Mouse (Mus musculus): Measurements from ENCODE around the gene Cdc25a. TPM values are rescaled to one million over a fixed set of nuclear protein-coding genes. Genes with fewer than 3 reads are reported as not detected.
A peak's percentile ranks its signal among the peaks of the same experiment; 100 is the strongest.

The Cdc25a gene
- 1 to 10 TPM; 4.3 to 5.0 TPM for total RNA-seq (2021)
- long read RNA-seq, experiment 1, transcript Cdc25a-201 (15 exons, 3,632 nt) = major isoform, 9 of 11 reads
- long read RNA-seq, experiment 1, partial matches to known transcripts = 0 of 11 reads
- long read RNA-seq, experiment 1, other reads (novel, unspliced or antisense) = 2 of 11 reads
- long read RNA-seq, experiment 2, transcript Cdc25a-201 (15 exons, 3,632 nt) = major isoform, 6 of 9 reads
- long read RNA-seq, experiment 2, partial matches to known transcripts = 0 of 9 reads
- long read RNA-seq, experiment 2, other reads (novel, unspliced or antisense) = 3 of 9 reads

GRCm38 (mm10) chr9:109874797-109875691, at the start of gene Cdc25a:
TSS of gene Cdc25a (plus strand) at chr9:109875579.
- peak; percentile 63 for TF ChIP-seq CTCF (IDR thresholded peaks at IDR 0.05)
- peak within 1 kb of the TSS; percentile 87 for H3K27ac ChIP-seq
- H3K4me3 ChIP-seq = peak within 1 kb of the TSS; percentile 86
- intact Hi-C loops (cut with DNase I) = no loop called here
- peak; percentile 98 for DNase-seq

DNA sequence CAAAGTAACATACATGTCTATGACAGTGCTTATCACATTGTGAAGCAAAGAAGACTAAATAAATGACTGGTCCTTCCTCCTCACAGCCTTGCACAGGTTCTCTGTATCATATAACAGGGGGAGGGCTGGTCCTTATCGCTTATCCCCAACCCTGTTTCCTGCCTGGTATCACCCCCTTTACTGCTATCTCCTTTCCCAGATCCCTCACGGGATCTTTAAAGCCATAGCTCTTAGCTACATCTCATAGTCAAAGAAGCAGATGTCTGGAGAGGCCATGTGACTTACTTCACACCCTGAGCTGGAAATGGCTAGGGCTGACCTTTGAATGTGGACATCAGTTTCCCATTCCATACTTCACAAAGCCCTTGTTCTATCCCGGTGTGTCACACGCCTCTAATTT, 49.6 kb upstream of the Cdc25a start:
- DNase-seq = no peak
- H3K4me3 ChIP-seq = no peak overlapping the region
- H3K27ac ChIP-seq = no peak overlapping the region
- intact Hi-C loops (cut with DNase I) = no loop called here
- TF ChIP-seq CTCF (IDR thresholded peaks at IDR 0.05) = no peak

DNA sequence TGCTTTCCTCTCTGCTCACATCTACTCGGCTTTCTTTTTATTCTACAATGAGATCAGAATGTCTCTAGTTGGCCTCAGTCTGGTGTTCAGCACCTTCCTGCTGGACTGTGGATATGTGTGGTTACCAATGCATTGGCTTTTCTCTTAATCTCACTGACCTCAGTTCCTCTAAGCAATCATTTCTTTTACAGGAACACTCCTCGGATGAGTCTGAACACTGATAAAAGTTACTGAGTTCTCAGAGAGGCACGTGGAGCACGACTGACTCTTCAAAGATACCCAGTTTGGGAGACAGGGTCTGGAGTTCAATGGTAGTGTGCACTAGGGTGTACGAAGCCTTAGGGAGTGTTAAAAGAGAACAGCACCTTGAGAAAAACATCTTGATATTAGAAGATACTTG, 49.2 kb upstream of the Cdc25a start:
- no peak for TF ChIP-seq CTCF (IDR thresholded peaks at IDR 0.05)
- intact Hi-C loops (cut with DNase I) = no loop called here

DNA sequence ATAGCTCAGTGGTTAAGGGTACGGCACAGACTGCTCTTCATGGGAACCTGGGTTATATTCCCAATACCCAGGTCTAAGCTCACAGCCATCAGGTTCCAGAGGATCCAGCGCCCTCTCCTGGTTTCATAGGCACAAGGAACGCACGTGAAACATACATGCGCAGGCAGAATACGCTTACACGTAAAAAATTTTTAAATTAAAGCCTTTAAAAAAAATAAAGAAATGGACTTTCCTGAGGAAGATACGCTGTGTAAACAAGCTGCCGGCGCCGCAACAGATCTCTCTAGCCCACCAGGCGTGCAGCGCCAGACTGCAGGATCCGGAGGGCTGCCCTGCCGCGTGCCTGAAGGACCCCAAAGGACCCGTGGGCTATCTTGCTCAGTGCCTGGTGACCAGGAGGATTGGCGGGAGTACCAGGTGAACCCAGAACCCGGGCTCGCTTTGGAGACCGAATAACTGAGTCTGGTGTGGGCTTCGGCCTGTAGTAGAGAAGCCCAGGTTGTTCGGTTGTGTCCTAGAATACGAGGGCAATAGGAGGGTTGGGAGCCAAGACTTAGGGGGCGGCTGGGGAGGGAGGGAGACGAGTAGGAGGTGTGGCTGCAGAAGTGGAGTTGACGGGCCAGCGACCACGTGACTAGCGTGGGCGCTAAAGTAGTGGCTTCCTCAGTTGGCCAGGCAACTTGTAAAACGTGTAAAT, 42.8 kb upstream of the Cdc25a start, which contains the start of gene Nme6:
TSS of gene Nme6 (plus strand) at position 359 of the 697 bp plus-strand sequence.
- H3K4me3 ChIP-seq = peak within 1 kb of the TSS; percentile 82
- intact Hi-C loops (cut with DNase I) = no loop called here
- peak within 1 kb of the TSS; percentile 85 for H3K27ac ChIP-seq
- peak; percentile 89 for DNase-seq
- TF ChIP-seq CTCF (IDR thresholded peaks at IDR 0.05) = peak; percentile 79

More for the DNA sequence above, 49.2 kb upstream of the Cdc25a start:
- Histone ChIP-seq H3K27ac (no peak overlapping the region), H3K4me3 (no peak overlapping the region)
- no peak for DNase-seq

DNA sequence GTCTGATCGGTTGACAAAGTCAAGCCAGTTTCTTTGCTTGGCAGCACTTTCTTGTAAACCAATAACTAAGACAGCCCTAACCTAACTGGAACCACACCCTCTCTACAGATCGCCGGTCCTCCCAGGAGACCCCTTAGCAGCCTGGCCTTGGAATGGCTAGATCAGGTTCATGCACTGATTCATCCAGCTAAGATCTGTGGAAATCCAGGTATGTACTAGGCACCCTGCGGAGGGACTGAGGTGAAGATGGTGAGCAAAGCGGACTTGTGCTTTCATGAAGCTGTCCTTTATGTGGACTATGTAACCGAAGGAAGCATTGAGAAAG, 42.3 kb upstream of the Cdc25a start:
- H3K4me3 ChIP-seq = peak overlapping the region; percentile 82
- intact Hi-C loops (cut with DNase I) = no loop called here
- TF ChIP-seq CTCF (IDR thresholded peaks at IDR 0.05) = no peak
- peak overlapping the region; percentile 85 for H3K27ac ChIP-seq
- no peak for DNase-seq

- Histone ChIP-seq H3K27ac (no peak within 1 kb of the TSS), H3K4me3 (no peak within 1 kb of the TSS)
- DNase-seq = peak; percentile 84
- TF ChIP-seq CTCF (IDR thresholded peaks at IDR 0.05) = no peak
- intact Hi-C loops (cut with DNase I) = no loop called here
These were observed 26.0 kb upstream of the Cdc25a start, which contains the start of gene Camp for GRCm38 (mm10) chr9:109849312-109849758. TSS of gene Camp (minus strand) at chr9:109849617.

DNA sequence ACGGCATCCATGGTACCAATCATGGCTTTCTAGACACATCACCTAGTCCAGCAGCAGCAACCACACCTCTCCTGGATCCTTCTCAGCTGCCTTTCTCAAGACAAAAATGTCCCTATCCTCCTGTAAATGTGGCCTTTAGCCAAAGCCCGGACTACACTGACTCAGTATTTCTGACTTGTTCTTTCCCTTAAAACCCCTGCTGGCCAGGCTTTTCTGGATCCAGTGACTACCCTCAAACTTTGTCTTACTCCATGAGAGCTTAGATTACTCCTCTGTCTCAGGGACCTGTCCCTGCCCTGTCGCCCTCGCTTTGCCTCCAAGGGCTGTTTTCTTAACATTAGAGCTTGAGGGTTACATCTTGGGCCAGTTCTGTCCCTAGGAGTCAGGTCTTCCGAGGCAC, 25.3 kb upstream of the Cdc25a start:
- no peak overlapping the region for H3K4me3 ChIP-seq
- TF ChIP-seq CTCF (IDR thresholded peaks at IDR 0.05) = no peak
- no peak for DNase-seq
- no peak overlapping the region for H3K27ac ChIP-seq
- intact Hi-C loops (cut with DNase I) = no loop called here

DNA sequence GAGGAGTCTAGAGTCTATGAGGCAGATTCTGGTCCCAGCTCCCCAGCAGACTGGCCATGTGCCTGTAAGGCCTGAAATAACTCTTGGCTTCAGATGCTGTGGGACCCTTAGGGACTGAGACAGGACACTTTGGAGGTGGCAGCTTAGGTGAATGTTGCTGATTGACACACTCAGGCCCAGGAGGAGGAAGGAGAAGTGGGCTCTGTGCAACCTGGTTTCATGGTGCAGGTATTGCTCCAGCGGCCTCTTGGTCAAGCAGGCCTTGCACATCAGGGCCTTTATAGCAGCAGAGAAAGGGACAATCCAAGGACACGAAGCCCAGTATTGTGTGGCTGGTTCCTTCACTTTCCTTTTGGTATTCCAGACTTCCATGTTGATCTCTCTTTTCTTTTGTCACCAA, 21.0 kb upstream of the Cdc25a start:
- Histone ChIP-seq H3K4me3 (no peak overlapping the region), H3K27ac (no peak overlapping the region)
- TF ChIP-seq CTCF (IDR thresholded peaks at IDR 0.05) = no peak
- no peak for DNase-seq
- intact Hi-C loops (cut with DNase I) = no loop called here

DNA sequence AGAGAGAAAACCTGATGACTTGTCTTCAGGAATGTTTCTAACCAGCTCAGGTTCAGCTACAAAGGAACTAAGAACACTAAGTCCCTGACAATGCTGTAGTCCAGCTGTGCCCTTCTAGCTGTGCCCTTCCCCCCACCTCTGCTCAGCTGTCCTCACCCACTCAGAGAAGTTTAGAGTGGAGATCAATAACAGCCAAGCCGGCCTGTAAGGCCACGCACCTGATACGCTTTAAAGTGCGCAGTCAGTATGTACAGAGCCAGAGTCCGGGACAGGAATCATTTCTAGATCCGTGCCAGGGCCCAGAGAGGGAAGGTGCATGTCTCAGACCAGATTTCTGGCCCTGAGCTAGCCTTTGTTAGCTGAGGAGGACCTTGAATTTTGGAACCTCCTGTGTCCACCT, 19.4 kb upstream of the Cdc25a start:
- no peak for DNase-seq
- Histone ChIP-seq H3K4me3 (no peak overlapping the region), H3K27ac (no peak overlapping the region)
- intact Hi-C loops (cut with DNase I) = no loop called here
- TF ChIP-seq CTCF (IDR thresholded peaks at IDR 0.05) = no peak

- Histone ChIP-seq H3K27ac (no peak overlapping the region), H3K4me3 (peak overlapping the region; percentile 21; the same call in 1 of the 2 replicates)
- intact Hi-C loops (cut with DNase I) = no loop called here
- TF ChIP-seq CTCF (IDR thresholded peaks at IDR 0.05) = peak; percentile 99
- peak; percentile 80 for DNase-seq
These were observed 12.9 kb upstream of the Cdc25a start for GRCm38 (mm10) chr9:109862397-109863044.

- no peak overlapping the region for H3K27ac ChIP-seq
- no peak for TF ChIP-seq CTCF (IDR thresholded peaks at IDR 0.05)
- H3K4me3 ChIP-seq = no peak overlapping the region
- no peak for DNase-seq
- intact Hi-C loops (cut with DNase I) = no loop called here
These were observed 12.3 kb upstream of the Cdc25a start for GRCm38 (mm10) chr9:109863085-109863484.

GRCm38 (mm10) chr9:109866218-109866617, 9.2 kb upstream of the Cdc25a start:
- no peak overlapping the region for H3K4me3 ChIP-seq
- intact Hi-C loops (cut with DNase I) = no loop called here
- H3K27ac ChIP-seq = no peak overlapping the region
- no peak for DNase-seq
- TF ChIP-seq CTCF (IDR thresholded peaks at IDR 0.05) = no peak
